Mouse (Mus musculus) adrenal gland, postnatal 25 days (tissue): ENCODE data around the gene Sik3. TPM values are rescaled to one million over a fixed set of nuclear protein-coding genes. Genes with fewer than 3 reads are reported as not detected.
"Not testable (repeated sequence)": the region's sequence is repeated elsewhere in the genome, so short reads cannot be mapped to it uniquely, and the experiment has no call there.

Experiments
- DNase-seq: peaks from one replicate; pipeline ENCODE4 v3.0.0; 2021; ENCODE audit warnings: mixed read lengths
- total RNA-seq: library from RNA; stranded (reverse); gene quantifications from 2 replicates; pipeline ENCODE4 v1.2.3, GENCODE M21; 2021

The Sik3 gene
- total RNA-seq, 1 experiment from 2014 or later, result 63.2 TPM

- DNase-seq, result no peak
These were observed 45.4 kb downstream of the Sik3 start for GRCm38 (mm10) chr9:46058065-46058464.

- no peak for DNase-seq
These were observed 47.6 kb downstream of the Sik3 start for GRCm38 (mm10) chr9:46060249-46060648.

- DNase-seq, result peak; percentile 20
These were observed 49.2 kb downstream of the Sik3 start for GRCm38 (mm10) chr9:46061696-46062425.

- no peak for DNase-seq
These were observed 51.7 kb downstream of the Sik3 start for GRCm38 (mm10) chr9:46064331-46064730.

- no peak for DNase-seq
These were observed 54.1 kb downstream of the Sik3 start for GRCm38 (mm10) chr9:46066711-46067110.

GRCm38 (mm10) chr9:46067691-46068090 lies 55.1 kb downstream of the Sik3 start:
- DNase-seq, result peak; percentile 10

GRCm38 (mm10) chr9:46069013-46069412 lies 56.4 kb downstream of the Sik3 start:
- DNase-seq, result no peak

- DNase-seq, result no peak
These were observed 59.6 kb downstream of the Sik3 start for GRCm38 (mm10) chr9:46072101-46072835.

- no peak for DNase-seq
These were observed 60.8 kb downstream of the Sik3 start for GRCm38 (mm10) chr9:46073443-46073842.

- DNase-seq, result no peak
These were observed 63.0 kb downstream of the Sik3 start for GRCm38 (mm10) chr9:46075578-46075977.

- DNase-seq, result no peak
These were observed 69.8 kb downstream of the Sik3 start for GRCm38 (mm10) chr9:46082381-46082821.

GRCm38 (mm10) chr9:46083490-46083893 lies 70.9 kb downstream of the Sik3 start:
- DNase-seq, result no peak

GRCm38 (mm10) chr9:46085898-46086297 lies 73.3 kb downstream of the Sik3 start:
- no peak for DNase-seq

- no peak for DNase-seq
These were observed 74.2 kb downstream of the Sik3 start for GRCm38 (mm10) chr9:46086826-46087225.

- no peak for DNase-seq
These were observed 74.8 kb downstream of the Sik3 start for GRCm38 (mm10) chr9:46087461-46087860.

GRCm38 (mm10) chr9:46088722-46089121 lies 76.1 kb downstream of the Sik3 start:
- no peak for DNase-seq

GRCm38 (mm10) chr9:46090066-46090465 lies 77.4 kb downstream of the Sik3 start:
- no peak for DNase-seq

- DNase-seq, result not testable (repeated sequence)
These were observed 78.5 kb downstream of the Sik3 start for GRCm38 (mm10) chr9:46091157-46091556.

- DNase-seq, result no peak
These were observed 80.0 kb downstream of the Sik3 start for GRCm38 (mm10) chr9:46092633-46093032.

GRCm38 (mm10) chr9:46098360-46098985 lies 85.9 kb downstream of the Sik3 start:
- DNase-seq, result no peak

- no peak for DNase-seq
These were observed 86.5 kb downstream of the Sik3 start for GRCm38 (mm10) chr9:46099107-46099506.

- DNase-seq, result no peak
These were observed 90.5 kb downstream of the Sik3 start for GRCm38 (mm10) chr9:46103154-46103553.

GRCm38 (mm10) chr9:46106105-46106504 lies 93.5 kb downstream of the Sik3 start:
- DNase-seq, result no peak
